Mouse (Mus musculus): ENCODE results near the gene Piezo1. TPM values are rescaled to one million over a fixed set of nuclear protein-coding genes. Genes with fewer than 3 reads are reported as not detected.

Gene Piezo1
- polyA plus RNA-seq, 1 experiment from 2014 or later: 12.4 TPM

DNA sequence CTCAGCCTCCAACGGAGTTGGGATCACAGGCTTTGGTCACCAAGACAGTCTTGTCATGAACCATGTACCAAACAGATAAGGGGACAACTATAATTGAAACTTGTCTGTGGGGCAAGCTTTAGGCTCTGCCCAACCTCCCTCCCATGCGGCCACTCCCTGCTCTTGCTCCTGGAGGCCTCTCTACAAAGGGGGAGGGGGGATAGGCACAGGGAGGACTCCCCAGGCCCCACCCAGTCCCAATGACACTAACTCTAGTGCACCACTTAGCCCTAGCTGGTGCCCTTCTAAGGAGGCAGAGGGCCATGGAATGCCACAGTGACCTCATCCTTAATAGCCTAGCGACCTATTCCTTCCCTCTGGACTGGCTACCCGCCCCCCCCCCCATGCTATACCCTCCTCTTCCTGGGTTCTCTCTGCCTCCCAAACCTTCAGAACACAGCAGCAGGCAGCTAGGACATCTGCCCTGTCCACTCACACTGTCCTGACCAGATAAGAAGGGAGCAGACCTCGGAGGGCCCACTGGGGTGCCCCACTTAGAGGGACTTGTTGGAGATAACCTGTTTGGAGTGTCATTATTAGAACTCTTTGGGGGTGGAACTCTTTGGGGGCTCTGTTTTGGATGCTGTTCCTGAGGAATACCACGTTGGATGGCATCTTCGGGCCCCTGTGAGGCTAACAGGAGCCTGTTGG lies 4.9 kb downstream of the Piezo1 start:
- H3K27me3 ChIP-seq: no peaks in the 10 kb centered on the region
- H3K27ac ChIP-seq (replicated peaks): peak overlapping the region; percentile 96
- H3K4me3 ChIP-seq (replicated peaks): peak overlapping the region; percentile 96
- WGBS (ENCODE audit: insufficient replicate concordance): 22% methylated on average over 6 of the region's 7 CpGs
- H3K9me3 ChIP-seq (replicated peaks): no peaks in the 10 kb centered on the region
- H3K9ac ChIP-seq: peak overlapping the region; percentile 97
- H3K36me3 ChIP-seq (replicated peaks): peaks cover 37% of the 10 kb centered on the region
- peak; percentile 81 for ATAC-seq (ENCODE audit: insufficient read depth)
- H3K4me2 ChIP-seq: peak overlapping the region; percentile 96
- H3K4me1 ChIP-seq (replicated peaks): peaks cover 92% of the 10 kb centered on the region

- no peak overlapping the region for H3K4me2 ChIP-seq
- peaks cover 99% of the 10 kb centered on the region for H3K4me1 ChIP-seq (replicated peaks)
- no peak overlapping the region for H3K4me3 ChIP-seq (replicated peaks)
- H3K27ac ChIP-seq (replicated peaks): peak overlapping the region; percentile 96
- no peak overlapping the region for H3K9ac ChIP-seq
- WGBS (ENCODE audit: insufficient replicate concordance): 76% methylated on average over 8 of the region's 8 CpGs
- peaks cover 48% of the 10 kb centered on the region for H3K36me3 ChIP-seq (replicated peaks)
- ATAC-seq (ENCODE audit: insufficient read depth): no peak
- H3K9me3 ChIP-seq (replicated peaks): no peaks in the 10 kb centered on the region
- H3K27me3 ChIP-seq: no peaks in the 10 kb centered on the region
These were observed 7.0 kb downstream of the Piezo1 start for GRCm38 (mm10) chr8:122544138-122544537.

DNA sequence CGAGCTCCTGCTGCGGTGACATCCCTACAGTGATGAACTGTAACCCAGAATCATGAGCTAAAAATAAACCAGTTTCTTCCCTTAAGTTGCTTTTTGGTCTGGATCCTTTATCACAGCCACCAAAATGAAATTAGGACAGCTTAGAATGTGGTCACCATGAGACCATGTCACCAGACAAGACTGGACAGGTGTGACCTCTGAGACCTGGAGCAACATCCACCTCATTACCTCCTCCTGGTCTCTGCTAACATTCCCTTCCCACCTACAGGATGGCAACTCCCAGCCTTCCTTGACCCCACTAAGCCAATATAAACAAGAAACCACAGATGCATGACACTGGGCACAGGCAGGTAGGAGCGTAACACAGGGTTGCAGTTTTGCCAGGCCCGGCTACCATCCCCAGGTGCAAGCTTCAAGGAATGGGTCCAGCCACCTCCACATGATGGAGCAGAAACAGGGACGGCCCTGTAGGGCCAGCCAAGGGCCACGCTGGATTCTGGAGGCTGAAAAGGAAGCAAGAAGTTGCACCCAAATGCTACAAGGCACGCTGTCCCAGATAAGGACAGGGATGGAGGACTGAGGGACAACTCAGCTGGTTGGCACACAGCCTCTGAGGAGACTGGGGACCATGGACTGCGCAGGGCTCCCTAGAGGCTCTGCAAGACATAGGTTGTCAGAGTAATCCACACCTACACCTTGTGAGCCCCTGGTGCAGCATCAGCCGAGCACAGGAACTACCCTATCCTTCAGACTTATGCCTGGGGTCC lies 12.6 kb downstream of the Piezo1 start:
- peak overlapping the region; percentile 34 for H3K9ac ChIP-seq
- H3K36me3 ChIP-seq (replicated peaks): peaks cover 47% of the 10 kb centered on the region
- peak overlapping the region; percentile 97 for H3K27ac ChIP-seq (replicated peaks)
- H3K4me2 ChIP-seq: peak overlapping the region; percentile 78
- H3K27me3 ChIP-seq: no peaks in the 10 kb centered on the region
- peak overlapping the region; percentile 44; the same call in 1 of the 2 replicates for H3K4me3 ChIP-seq (replicated peaks)
- no peaks in the 10 kb centered on the region for H3K9me3 ChIP-seq (replicated peaks)
- peaks cover 94% of the 10 kb centered on the region for H3K4me1 ChIP-seq (replicated peaks)
- 50% methylated on average over 9 of the region's 9 CpGs for WGBS (ENCODE audit: insufficient replicate concordance)
- ATAC-seq (ENCODE audit: insufficient read depth): peak; percentile 36

DNA sequence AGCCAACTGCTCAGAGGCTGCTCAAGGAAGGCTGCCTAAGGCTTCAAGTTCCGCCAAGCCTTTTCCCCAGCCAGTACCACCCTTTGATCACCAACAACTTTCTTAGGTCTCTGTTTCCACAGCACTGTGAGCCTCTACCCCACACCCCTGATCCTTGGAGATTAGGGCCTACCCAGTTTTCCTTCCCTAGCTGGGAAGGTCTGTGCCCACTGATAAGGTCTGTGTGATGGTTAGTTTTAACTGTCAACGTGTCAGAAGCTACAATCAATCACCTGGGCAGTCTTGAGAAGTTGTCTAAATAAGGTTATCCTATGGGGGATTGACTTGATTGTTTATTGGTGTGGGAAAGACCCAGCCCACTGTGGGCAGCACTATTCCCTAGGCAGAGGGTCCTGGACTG lies 13.3 kb downstream of the Piezo1 start:
- Histone ChIP-seq H3K9ac (peak overlapping the region; percentile 62), H3K27me3 (no peaks in the 10 kb centered on the region), H3K36me3 (replicated peaks) (peaks cover 40% of the 10 kb centered on the region), H3K9me3 (replicated peaks) (no peaks in the 10 kb centered on the region), H3K4me2 (peak overlapping the region; percentile 78), H3K27ac (replicated peaks) (peak overlapping the region; percentile 97), H3K4me3 (replicated peaks) (peak overlapping the region; percentile 44), H3K4me1 (replicated peaks) (peaks cover 93% of the 10 kb centered on the region)
- peak; percentile 91 for ATAC-seq (ENCODE audit: insufficient read depth)
- WGBS (ENCODE audit: insufficient replicate concordance): 28% methylated on average over 2 of the region's 2 CpGs

DNA sequence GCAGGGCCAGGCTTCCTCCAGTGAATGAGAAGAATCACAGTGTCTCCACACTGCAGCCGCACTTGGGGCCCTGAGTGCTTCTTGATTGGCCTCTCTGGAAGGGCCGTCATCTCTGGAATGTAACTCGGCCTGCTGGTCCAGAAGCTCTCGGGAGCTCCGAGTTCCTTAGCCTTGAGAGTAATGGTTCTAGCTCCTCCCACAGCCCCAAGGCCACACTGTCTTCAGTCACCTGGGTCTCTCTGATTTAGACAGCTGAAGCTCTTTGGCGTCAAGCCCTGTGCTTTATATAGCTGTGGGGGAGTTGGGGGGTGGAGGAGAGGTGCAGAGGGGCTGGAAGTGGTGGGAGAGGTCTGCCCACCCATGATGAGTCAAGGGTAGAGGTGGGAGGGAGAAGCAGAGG lies 14.1 kb downstream of the Piezo1 start:
- Histone ChIP-seq H3K36me3 (replicated peaks) (peaks cover 38% of the 10 kb centered on the region), H3K4me1 (replicated peaks) (peaks cover 93% of the 10 kb centered on the region), H3K4me3 (replicated peaks) (peak overlapping the region; percentile 44), H3K4me2 (peak overlapping the region; percentile 78), H3K9ac (peak overlapping the region; percentile 62), H3K27me3 (no peaks in the 10 kb centered on the region), H3K9me3 (replicated peaks) (no peaks in the 10 kb centered on the region), H3K27ac (replicated peaks) (peak overlapping the region; percentile 97)
- ATAC-seq (ENCODE audit: insufficient read depth): peak; percentile 13; the same call in 1 of the 2 replicates
- WGBS (ENCODE audit: insufficient replicate concordance): 33% methylated on average over 6 of the region's 6 CpGs

GRCm38 (mm10) chr8:122531312-122531711 lies 19.8 kb downstream of the Piezo1 start:
- no peak overlapping the region for H3K4me3 ChIP-seq (replicated peaks)
- 77% methylated on average over 8 of the region's 8 CpGs for WGBS (ENCODE audit: insufficient replicate concordance)
- no peaks in the 10 kb centered on the region for H3K27me3 ChIP-seq
- peak overlapping the region; percentile 36 for H3K27ac ChIP-seq (replicated peaks)
- peaks cover 69% of the 10 kb centered on the region for H3K4me1 ChIP-seq (replicated peaks)
- no peak overlapping the region for H3K9ac ChIP-seq
- H3K4me2 ChIP-seq: no peak overlapping the region
- H3K9me3 ChIP-seq (replicated peaks): no peaks in the 10 kb centered on the region
- peaks cover 57% of the 10 kb centered on the region for H3K36me3 ChIP-seq (replicated peaks)
- ATAC-seq (ENCODE audit: insufficient read depth): no peak

DNA sequence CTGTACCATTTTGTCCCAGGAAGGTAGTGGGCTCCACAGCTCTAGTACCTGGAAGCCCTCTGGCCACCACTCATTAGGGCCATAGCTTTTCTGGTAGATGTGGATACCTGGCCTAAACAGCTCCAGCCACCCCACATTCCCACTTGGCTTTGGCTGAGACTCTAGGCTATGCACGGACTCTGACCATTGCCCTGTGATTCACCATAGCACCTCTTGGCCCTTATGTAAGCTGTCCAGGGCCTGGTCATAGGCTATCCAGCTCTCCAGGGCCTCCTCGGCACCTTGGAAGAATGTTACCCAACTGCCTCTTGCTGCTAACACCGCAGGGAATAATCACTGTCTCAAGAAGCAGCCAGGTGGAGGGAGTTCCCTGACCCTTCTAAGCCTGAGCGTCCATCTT lies 22.0 kb downstream of the Piezo1 start:
- Histone ChIP-seq H3K36me3 (replicated peaks) (peaks cover 51% of the 10 kb centered on the region), H3K9ac (no peak overlapping the region), H3K4me3 (replicated peaks) (no peak overlapping the region), H3K27ac (replicated peaks) (0 out of 2 replicates have a peak overlapping the region, but pooled peaks have one; percentile 3), H3K9me3 (replicated peaks) (no peaks in the 10 kb centered on the region), H3K4me2 (no peak overlapping the region), H3K4me1 (replicated peaks) (peaks cover 73% of the 10 kb centered on the region), H3K27me3 (no peaks in the 10 kb centered on the region)
- ATAC-seq (ENCODE audit: insufficient read depth): no peak
- 86% methylated on average over 4 of the region's 4 CpGs for WGBS (ENCODE audit: insufficient replicate concordance)

DNA sequence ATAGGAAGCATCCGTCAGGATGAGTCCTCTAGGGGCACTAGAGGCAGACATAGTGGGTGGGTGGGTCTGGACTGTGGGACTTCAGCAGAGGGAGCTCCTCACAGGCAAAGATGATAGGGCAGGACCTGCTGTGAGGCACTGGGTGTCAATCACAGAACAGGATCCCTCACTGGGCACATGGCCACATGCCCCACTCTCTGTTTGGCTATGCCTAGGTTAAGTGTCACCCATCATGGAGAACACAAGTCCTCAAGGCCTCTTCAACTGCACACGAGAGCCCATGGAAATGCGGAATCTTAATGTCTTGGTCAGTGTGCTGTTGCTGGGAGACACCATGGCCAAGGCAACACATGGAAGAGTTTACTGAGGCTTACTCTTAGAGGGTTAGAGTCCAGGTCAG lies 23.2 kb downstream of the Piezo1 start:
- Histone ChIP-seq H3K4me1 (replicated peaks) (peaks cover 75% of the 10 kb centered on the region), H3K36me3 (replicated peaks) (peaks cover 57% of the 10 kb centered on the region), H3K27ac (replicated peaks) (no peak overlapping the region), H3K9ac (no peak overlapping the region), H3K27me3 (no peaks in the 10 kb centered on the region), H3K9me3 (replicated peaks) (no peaks in the 10 kb centered on the region), H3K4me3 (replicated peaks) (no peak overlapping the region), H3K4me2 (no peak overlapping the region)
- 87% methylated on average over 3 of the region's 3 CpGs for WGBS (ENCODE audit: insufficient replicate concordance)
- no peak for ATAC-seq (ENCODE audit: insufficient read depth)

DNA sequence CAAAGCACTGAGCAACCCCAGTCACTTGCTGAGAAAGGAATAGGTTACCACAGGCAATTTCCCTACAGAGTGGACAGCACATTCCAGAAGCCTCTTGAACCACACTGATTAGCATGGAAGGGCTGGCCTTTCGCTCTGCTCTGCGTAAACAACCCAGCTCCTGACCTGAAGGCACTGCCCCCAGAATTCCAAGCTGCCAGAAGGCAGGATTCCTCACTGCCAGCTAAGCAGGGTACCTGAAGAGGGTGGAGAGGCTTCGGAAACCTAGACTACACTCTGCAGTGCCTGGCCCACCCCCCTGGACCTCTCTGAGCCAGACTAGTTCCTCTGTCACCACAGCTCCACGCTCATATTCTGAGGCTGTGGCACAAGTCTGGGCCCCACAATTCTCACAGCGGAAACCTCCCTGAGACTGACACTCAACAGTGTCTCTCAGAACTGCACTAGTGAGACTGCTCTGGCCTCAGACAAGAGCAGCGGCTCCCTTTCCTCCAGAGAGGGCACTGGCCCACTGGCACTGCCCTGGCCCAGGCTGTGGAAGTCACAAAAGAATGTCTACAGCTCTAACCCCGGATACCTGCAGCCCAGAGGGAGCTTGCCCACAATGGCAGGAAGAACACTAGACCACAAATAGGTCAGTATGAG lies 24.5 kb downstream of the Piezo1 start:
- Histone ChIP-seq H3K4me3 (replicated peaks) (no peak overlapping the region), H3K9me3 (replicated peaks) (no peaks in the 10 kb centered on the region), H3K4me2 (peak overlapping the region; percentile 13; the same call in 1 of the 2 replicates), H3K36me3 (replicated peaks) (peaks cover 56% of the 10 kb centered on the region), H3K4me1 (replicated peaks) (peaks cover 75% of the 10 kb centered on the region), H3K27me3 (no peaks in the 10 kb centered on the region), H3K27ac (replicated peaks) (peak overlapping the region; percentile 79), H3K9ac (peak overlapping the region; percentile 43; the same call in 1 of the 2 replicates)
- ATAC-seq (ENCODE audit: insufficient read depth): no peak
- WGBS (ENCODE audit: insufficient replicate concordance): 59% methylated on average over 7 of the region's 7 CpGs

- Histone ChIP-seq H3K27ac (replicated peaks) (peak overlapping the region; percentile 79), H3K4me2 (peak overlapping the region; percentile 60), H3K4me1 (replicated peaks) (peaks cover 71% of the 10 kb centered on the region), H3K9me3 (replicated peaks) (no peaks in the 10 kb centered on the region), H3K27me3 (no peaks in the 10 kb centered on the region), H3K36me3 (replicated peaks) (peaks cover 50% of the 10 kb centered on the region), H3K9ac (peak overlapping the region; percentile 43; the same call in 1 of the 2 replicates), H3K4me3 (replicated peaks) (no peak overlapping the region)
- no peak for ATAC-seq (ENCODE audit: insufficient read depth)
- WGBS (ENCODE audit: insufficient replicate concordance): 63% methylated on average over 3 of the region's 3 CpGs
These were observed 25.0 kb downstream of the Piezo1 start for GRCm38 (mm10) chr8:122526084-122526483.

DNA sequence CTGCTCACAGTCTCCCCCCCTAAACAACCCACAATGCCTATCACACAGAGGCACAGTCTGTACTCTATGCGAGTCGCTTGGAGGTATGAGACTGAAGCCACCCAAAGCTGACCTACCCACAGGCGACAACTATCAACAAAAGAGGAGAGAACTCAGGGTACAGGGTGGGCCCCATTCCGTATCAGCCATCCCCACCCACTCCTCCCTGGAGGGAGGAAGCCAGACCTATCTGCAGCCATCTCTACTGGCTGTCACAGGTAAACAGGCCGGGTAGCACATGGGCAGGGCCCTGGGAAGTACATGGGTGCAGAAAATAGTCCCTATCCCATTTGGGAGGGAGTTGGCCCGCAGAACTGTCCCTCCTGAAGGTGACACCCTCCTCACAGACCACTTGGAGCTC lies 26.1 kb downstream of the Piezo1 start:
- peak overlapping the region; percentile 43; the same call in 1 of the 2 replicates for H3K9ac ChIP-seq
- peaks cover 76% of the 10 kb centered on the region for H3K4me1 ChIP-seq (replicated peaks)
- ATAC-seq (ENCODE audit: insufficient read depth): peak; percentile 85

More for the DNA sequence above, 26.1 kb downstream of the Piezo1 start:
- peak overlapping the region; percentile 60 for H3K4me2 ChIP-seq
- no peaks in the 10 kb centered on the region for H3K9me3 ChIP-seq (replicated peaks)
- no peaks in the 10 kb centered on the region for H3K27me3 ChIP-seq
- peak overlapping the region; percentile 79 for H3K27ac ChIP-seq (replicated peaks)
- H3K36me3 ChIP-seq (replicated peaks): peaks cover 42% of the 10 kb centered on the region
- 37% methylated on average over 6 of the region's 6 CpGs for WGBS (ENCODE audit: insufficient replicate concordance)
- H3K4me3 ChIP-seq (replicated peaks): peak overlapping the region; percentile 17

Measured in liver, embryonic 15.5 days (tissue).